Mouse (Mus musculus) lung, postnatal 0 days (tissue): ENCODE measurements around the gene Dcst2.

Experiments
- CTCF ChIP-seq: IDR thresholded peaks from 2 replicates; pipeline ENCODE4 v1.5.1; 2016; ENCODE audit warnings: antibody characterized with exemption, mild to moderate bottlenecking
- EP300 ChIP-seq: IDR thresholded peaks from 2 replicates; pipeline ENCODE4 v1.6.1; 2016; ENCODE audit warnings: antibody characterized with exemption, mild to moderate bottlenecking, control low read depth

DNA sequence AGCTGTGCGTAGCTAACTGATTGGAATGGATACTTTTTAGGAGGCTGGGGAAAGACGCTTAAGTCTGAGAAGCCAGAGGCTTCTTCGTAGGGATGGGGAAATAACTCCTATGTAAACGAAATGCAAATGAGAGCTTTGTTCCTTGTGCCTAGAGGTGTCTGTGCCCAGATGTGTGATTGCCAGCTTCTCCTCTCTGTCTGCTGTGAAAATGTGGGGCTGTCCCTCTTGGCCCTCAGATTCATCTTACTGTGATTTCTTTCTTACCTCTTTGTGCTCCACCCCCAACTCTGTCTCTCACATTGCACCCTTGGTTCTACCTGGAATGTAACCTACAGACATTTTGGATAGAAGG, 34.9 kb downstream of the Dcst2 start:
- no peak for TF ChIP-seq CTCF
- no peak for TF ChIP-seq EP300
